19 mouse cellular contexts compared by ENCODE assay signal in the genomic region with DNA sequence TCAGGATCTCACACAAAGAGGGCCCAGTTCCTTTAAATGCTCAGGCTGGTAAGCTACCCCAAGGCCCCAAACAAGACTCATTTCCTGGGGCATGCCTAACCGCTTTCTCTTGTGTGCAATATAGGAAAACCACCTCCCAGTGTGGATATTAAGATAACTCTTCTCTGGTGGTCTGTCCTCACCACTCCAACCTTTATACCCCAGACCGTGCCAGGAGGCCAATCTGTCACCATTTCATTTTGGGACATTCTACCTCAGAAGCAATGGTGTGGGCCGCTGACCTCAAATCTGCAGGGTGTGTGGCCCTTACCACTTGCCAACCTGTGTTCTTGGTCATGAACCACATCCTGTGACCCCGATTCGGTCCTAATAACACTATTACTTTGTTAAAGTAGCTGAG.
"Had no signal": no experiment of that assay in that cellular context is flagged by ENCODE, and none has a peak within 500 bp of the region (broad histone marks: within the 10 kb centered on the region; RNA-seq: fewer than 3 reads in every experiment).

No protein-coding gene starts in this region.

- H3K9ac ChIP-seq: lung, embryonic 14.5 days; neural tube, embryonic 13.5 days; neural tube, embryonic 15.5 days; stomach, embryonic 15.5 days had no signal

- ATAC-seq: midbrain, embryonic 16.5 days had no signal

- DNase-seq: lung, adult 18-20 months; lung, embryonic 14.5 days; lung, postnatal 10 days; lung, postnatal 4 days; midbrain, embryonic 14.5 days; retina, postnatal 1 day; right cerebral cortex, adult 18-20 months; right cerebral cortex, postnatal 14 days; thymus, adult 2 months; thymus, postnatal 25 days; thymus, postnatal 4 days had no signal

- H3K9me3 ChIP-seq: neural tube, embryonic 13.5 days; neural tube, embryonic 15.5 days; stomach, embryonic 15.5 days had no signal

- H3K27me3 ChIP-seq: megakaryocyte, embryonic 14.5 days; neural tube, embryonic 13.5 days; neural tube, embryonic 15.5 days; stomach, embryonic 15.5 days had no signal

- H3K4me1 ChIP-seq: neural tube, embryonic 13.5 days; neural tube, embryonic 15.5 days; stomach, embryonic 15.5 days had no signal

- H3K4me3 ChIP-seq: megakaryocyte, embryonic 14.5 days; myocyte; neural tube, embryonic 13.5 days; neural tube, embryonic 15.5 days; stomach, embryonic 15.5 days had no signal

- H3K27ac ChIP-seq: neural tube, embryonic 13.5 days; neural tube, embryonic 15.5 days; stomach, embryonic 15.5 days; stomach, postnatal 0 days had no signal

- H3K4me2 ChIP-seq: lung, embryonic 14.5 days; midbrain, embryonic 11.5 days; neural tube, embryonic 13.5 days; neural tube, embryonic 15.5 days; stomach, embryonic 15.5 days had no signal

- H3K36me3 ChIP-seq: neural tube, embryonic 13.5 days; neural tube, embryonic 15.5 days; stomach, embryonic 15.5 days had no signal
